8 mouse cellular contexts compared by ENCODE assay signal in the genomic region with DNA sequence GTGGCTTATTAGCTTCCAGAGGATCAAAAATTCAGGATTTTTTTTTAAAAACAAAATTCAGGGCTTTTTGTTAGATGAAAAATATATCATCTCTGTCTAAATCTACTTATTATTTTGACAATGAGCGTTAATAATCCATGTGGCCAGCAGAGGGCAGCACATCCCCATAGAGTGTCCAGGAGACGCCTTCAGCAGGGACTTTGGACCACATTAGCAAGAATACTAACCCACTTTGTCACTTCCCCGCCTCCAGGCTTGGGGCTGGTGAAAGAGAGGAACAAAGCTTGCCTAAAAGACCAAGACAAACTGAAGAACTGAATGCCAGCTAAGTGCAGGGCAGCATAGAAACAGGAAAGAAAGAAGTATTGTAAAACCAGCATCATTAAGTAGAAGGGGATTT. TPM values are rescaled to one million over a fixed set of nuclear protein-coding genes. Genes with fewer than 3 reads are reported as not detected.
DNase-seq lines count a peak whose midpoint lies in the region; ATAC-seq and TF ChIP-seq lines count a peak whose summit lies in the region.

No protein-coding gene starts in this region.

- H3K9ac ChIP-seq in kidney, embryonic 15.5 days = no peak overlapping the region
- H3K9ac ChIP-seq in embryonic facial prominence, embryonic 11.5 days (replicated peaks; ENCODE audit: low read length) = no peak overlapping the region
- no peak overlapping the region for H3K9ac ChIP-seq in hindbrain, postnatal 0 days (replicated peaks; ENCODE audit: low read length)
- no peak overlapping the region for H3K9ac ChIP-seq in limb, embryonic 11.5 days (ENCODE audit: low read length)

- TF ChIP-seq CTCF in hindbrain, postnatal 0 days (IDR thresholded peaks at IDR 0.05; ENCODE audit: low read depth) = peak; percentile 87

- H3K4me3 ChIP-seq in kidney, embryonic 15.5 days (replicated peaks) = no peak overlapping the region
- no peak overlapping the region for H3K4me3 ChIP-seq in embryonic facial prominence, embryonic 11.5 days (ENCODE audit: low read depth, low read length)
- H3K4me3 ChIP-seq in hindbrain, postnatal 0 days (ENCODE audit: low read length) = no peak overlapping the region
- no peak overlapping the region for H3K4me3 ChIP-seq in limb, embryonic 11.5 days (ENCODE audit: low read depth, low read length)

- peaks cover 15% of the 10 kb centered on the region; the same call in 1 of the 2 replicates for H3K4me1 ChIP-seq in kidney, embryonic 15.5 days
- H3K4me1 ChIP-seq in embryonic facial prominence, embryonic 11.5 days (ENCODE audit: control insufficient read depth, insufficient read depth, low read length) = no peaks in the 10 kb centered on the region
- H3K4me1 ChIP-seq in hindbrain, postnatal 0 days (ENCODE audit: insufficient read depth, low read length) = 0 out of 2 replicates have a peak, but pooled peaks cover 3% of the 10 kb centered on the region
- H3K4me1 ChIP-seq in limb, embryonic 11.5 days (ENCODE audit: control insufficient read depth, insufficient read depth, low read length) = 0 out of 2 replicates have a peak, but pooled peaks cover 5% of the 10 kb centered on the region

- no peak for ATAC-seq in kidney, embryonic 15.5 days (replicated peaks; ENCODE audit: low FRiP score)
- no peak for ATAC-seq in embryonic facial prominence, embryonic 11.5 days (replicated peaks; ENCODE audit: insufficient number of reproducible peaks, low FRiP score, low TSS enrichment, low read depth)
- no peak for ATAC-seq in hindbrain, postnatal 0 days
- no peak for ATAC-seq in limb, embryonic 11.5 days (ENCODE audit: insufficient number of reproducible peaks, low FRiP score, low TSS enrichment, low read depth)

- H3K36me3 ChIP-seq in kidney, embryonic 15.5 days = 0 out of 2 replicates have a peak, but pooled peaks cover 4% of the 10 kb centered on the region
- no peaks in the 10 kb centered on the region for H3K36me3 ChIP-seq in embryonic facial prominence, embryonic 11.5 days (replicated peaks; ENCODE audit: control insufficient read depth, insufficient read depth, low read depth, low read length)
- H3K36me3 ChIP-seq in hindbrain, postnatal 0 days (ENCODE audit: insufficient read depth, low read length) = no peaks in the 10 kb centered on the region
- no peaks in the 10 kb centered on the region for H3K36me3 ChIP-seq in limb, embryonic 11.5 days (ENCODE audit: control insufficient read depth, insufficient read depth, low read length)

- H3K27me3 ChIP-seq in kidney, embryonic 15.5 days = no peaks in the 10 kb centered on the region
- no peaks in the 10 kb centered on the region for H3K27me3 ChIP-seq in embryonic facial prominence, embryonic 11.5 days (ENCODE audit: control insufficient read depth, insufficient read depth, low read length)
- no peaks in the 10 kb centered on the region for H3K27me3 ChIP-seq in hindbrain, postnatal 0 days (ENCODE audit: insufficient read depth, low read length)
- H3K27me3 ChIP-seq in limb, embryonic 11.5 days (ENCODE audit: control insufficient read depth, insufficient read depth, low read length) = no peaks in the 10 kb centered on the region

- DNase-seq in kidney, adult 18-20 months = peak; percentile 86
- peak; percentile 81 to 85 for DNase-seq in adrenal gland, postnatal 36 days
- peak; percentile 90 for DNase-seq in embryonic facial prominence, embryonic 11.5 days (ENCODE audit: low spot score)
- DNase-seq in hindbrain, postnatal 0 days (ENCODE audit: low spot score) = peak; percentile 91
- peak; percentile 90 for DNase-seq in limb, embryonic 11.5 days (ENCODE audit: low spot score)
- DNase-seq in retina, embryonic 14.5 days (ENCODE audit: low spot score) = peak; percentile 92
- peak; percentile 62 to 74 for DNase-seq in thymus, postnatal 36 days

- no peak overlapping the region for H3K27ac ChIP-seq in kidney, embryonic 15.5 days
- no peak overlapping the region for H3K27ac ChIP-seq in embryonic facial prominence, embryonic 11.5 days (replicated peaks; ENCODE audit: low read depth, low read length)
- H3K27ac ChIP-seq in hindbrain, postnatal 0 days = no peak overlapping the region
- H3K27ac ChIP-seq in limb, embryonic 11.5 days (replicated peaks; ENCODE audit: low read depth, low read length) = no peak overlapping the region

- WGBS in kidney, embryonic 15.5 days = 7% methylated on average over 3 of the region's 3 CpGs
- 3% methylated on average over 3 of the region's 3 CpGs for WGBS in embryonic facial prominence, embryonic 11.5 days
- 2% methylated on average over 3 of the region's 3 CpGs for WGBS in hindbrain, postnatal 0 days
- WGBS in limb, embryonic 11.5 days = 0% methylated on average over 3 of the region's 3 CpGs

- peaks cover 7% of the 10 kb centered on the region for H3K9me3 ChIP-seq in kidney, embryonic 15.5 days (replicated peaks)
- no peaks in the 10 kb centered on the region; the same call in 1 of the 2 replicates for H3K9me3 ChIP-seq in embryonic facial prominence, embryonic 11.5 days (replicated peaks; ENCODE audit: control insufficient read depth, low read length)
- no peaks in the 10 kb centered on the region for H3K9me3 ChIP-seq in hindbrain, postnatal 0 days (ENCODE audit: low read length)
- peaks cover 5% of the 10 kb centered on the region; the same call in 1 of the 2 replicates for H3K9me3 ChIP-seq in limb, embryonic 11.5 days (ENCODE audit: control insufficient read depth, low read length)

- no peak overlapping the region for H3K4me2 ChIP-seq in kidney, embryonic 15.5 days
- no peak overlapping the region for H3K4me2 ChIP-seq in embryonic facial prominence, embryonic 11.5 days (ENCODE audit: low read depth, low read length)
- H3K4me2 ChIP-seq in hindbrain, postnatal 0 days (ENCODE audit: low read depth, low read length) = no peak overlapping the region
- H3K4me2 ChIP-seq in limb, embryonic 11.5 days (ENCODE audit: low read depth, severe bottlenecking) = no peak overlapping the region

RNA-seq across cellular contexts. Expression of gene Cd24a, which starts 3.1 kb away (rescaled TPM):
- polyA plus RNA-seq in kidney, embryonic 15.5 days (2015; fragmentation: Nextera tagmentation; extraction: Ambion mirVana) = 425 and 436 TPM in 2 replicates
- 10 to 100 TPM; 28.2 to 40.1 TPM for total RNA-seq in adrenal gland, postnatal 36 days (2021)
- 595 and 626 TPM in 2 replicates for polyA plus RNA-seq in embryonic facial prominence, embryonic 11.5 days (2014; fragmentation: Nextera tagmentation; extraction: Ambion mirVana)
- 322 and 324 TPM in 2 replicates for total RNA-seq in hindbrain, postnatal 0 days (2014; rRNA removed)
- polyA plus RNA-seq in hindbrain, postnatal 0 days (2015; fragmentation: Nextera tagmentation; extraction: Ambion mirVana) = 258 and 286 TPM in 2 replicates
- polyA plus RNA-seq in limb, embryonic 11.5 days (2014; fragmentation: Nextera tagmentation; extraction: Ambion mirVana) = 795 and 838 TPM in 2 replicates

RNA-seq across cellular contexts. Expression of gene 1700021F05Rik, which starts 34.2 kb away (rescaled TPM):
- polyA plus RNA-seq in kidney, embryonic 15.5 days (2015; fragmentation: Nextera tagmentation; extraction: Ambion mirVana) = 74.3 and 77.4 TPM in 2 replicates
- 10 to 100 TPM; 65.3 to 67.7 TPM for total RNA-seq in adrenal gland, postnatal 36 days (2021)
- polyA plus RNA-seq in embryonic facial prominence, embryonic 11.5 days (2014; fragmentation: Nextera tagmentation; extraction: Ambion mirVana) = 68.1 and 68.6 TPM in 2 replicates
- total RNA-seq in hindbrain, postnatal 0 days (2014; rRNA removed) = 17.7 and 19.6 TPM in 2 replicates
- polyA plus RNA-seq in hindbrain, postnatal 0 days (2015; fragmentation: Nextera tagmentation; extraction: Ambion mirVana) = 77.1 and 80.3 TPM in 2 replicates
- 62.9 and 66.6 TPM in 2 replicates for polyA plus RNA-seq in limb, embryonic 11.5 days (2014; fragmentation: Nextera tagmentation; extraction: Ambion mirVana)

RNA-seq across cellular contexts. Expression of gene Gm9803, which starts 51.1 kb away (rescaled TPM):
- polyA plus RNA-seq in kidney, embryonic 15.5 days (2015; fragmentation: Nextera tagmentation; extraction: Ambion mirVana) = 8.3 and 15.2 TPM in 2 replicates
- total RNA-seq in adrenal gland, postnatal 36 days (2021) = 10 to 100 TPM in 1 of 2 experiments, not detected in 1; 12.0 TPM
- polyA plus RNA-seq in embryonic facial prominence, embryonic 11.5 days (2014; fragmentation: Nextera tagmentation; extraction: Ambion mirVana) = 10.8 and 13.8 TPM in 2 replicates
- 6.3 and 30.1 TPM in 2 replicates for total RNA-seq in hindbrain, postnatal 0 days (2014; rRNA removed)
- polyA plus RNA-seq in hindbrain, postnatal 0 days (2015; fragmentation: Nextera tagmentation; extraction: Ambion mirVana) = 18.1 and 18.9 TPM in 2 replicates
- 5.3 and 8.7 TPM in 2 replicates for polyA plus RNA-seq in limb, embryonic 11.5 days (2014; fragmentation: Nextera tagmentation; extraction: Ambion mirVana)
